33 mouse cellular contexts compared by ENCODE assay signal in the genomic region with DNA sequence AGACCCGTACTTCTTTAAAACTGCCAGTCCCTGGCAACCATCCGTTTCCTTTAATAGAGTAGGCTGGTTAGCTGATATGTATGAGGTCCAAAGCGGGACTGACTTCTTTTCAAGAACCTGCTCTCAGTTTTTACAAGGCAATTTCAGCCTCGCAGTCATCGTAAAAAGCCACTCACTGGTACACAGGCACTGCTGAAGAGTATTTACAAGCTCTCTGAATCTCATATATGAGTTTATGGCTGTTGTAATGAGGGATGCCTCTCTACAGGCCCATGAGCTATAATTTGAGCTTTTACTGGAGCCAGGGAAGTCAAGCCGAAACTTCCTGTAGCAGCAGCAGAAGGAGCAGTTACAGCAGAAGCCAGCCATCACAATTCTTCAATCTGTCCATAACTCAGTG. TPM values are rescaled to one million over a fixed set of nuclear protein-coding genes. Genes with fewer than 3 reads are reported as not detected.
A peak's percentile ranks its signal among the peaks of the same experiment; 100 is the strongest.
DNase-seq lines count a peak whose midpoint lies in the region; ATAC-seq and TF ChIP-seq lines count a peak whose summit lies in the region.
"Had no signal": no experiment of that assay in that cellular context is flagged by ENCODE, and none has a peak within 500 bp of the region (broad histone marks: within the 10 kb centered on the region; RNA-seq: fewer than 3 reads in every experiment).

No protein-coding gene starts in this region.

- H3K27me3 ChIP-seq in limb, embryonic 11.5 days (ENCODE audit: control insufficient read depth, insufficient read depth, low read length), result no peaks in the 10 kb centered on the region
- H3K27me3 ChIP-seq in limb, embryonic 10.5 days (ENCODE audit: low read depth, poor library complexity, severe bottlenecking), result no peaks in the 10 kb centered on the region
- no peaks in the 10 kb centered on the region for H3K27me3 ChIP-seq in limb, embryonic 12.5 days
- H3K27me3 ChIP-seq in heart, adult 2 months (ENCODE audit: control insufficient read depth, insufficient read depth, low read length), result no peaks in the 10 kb centered on the region
- no peaks in the 10 kb centered on the region for H3K27me3 ChIP-seq in heart, embryonic 11.5 days (ENCODE audit: control insufficient read depth, insufficient read depth, low read length)
- H3K27me3 ChIP-seq: embryonic facial prominence, embryonic 13.5 days; forebrain, embryonic 12.5 days; forebrain, embryonic 15.5 days; hindbrain, embryonic 12.5 days; hindbrain, embryonic 15.5 days; intestine, embryonic 15.5 days had no signal

- H3K9me3 ChIP-seq in limb, embryonic 11.5 days (ENCODE audit: control insufficient read depth, low read length), result no peaks in the 10 kb centered on the region
- no peaks in the 10 kb centered on the region for H3K9me3 ChIP-seq in limb, embryonic 10.5 days (replicated peaks)
- no peaks in the 10 kb centered on the region for H3K9me3 ChIP-seq in limb, embryonic 12.5 days
- no peaks in the 10 kb centered on the region for H3K9me3 ChIP-seq in heart, embryonic 11.5 days (replicated peaks; ENCODE audit: control insufficient read depth, low read length)
- H3K9me3 ChIP-seq: embryonic facial prominence, embryonic 10.5 days; embryonic facial prominence, embryonic 13.5 days; forebrain, embryonic 12.5 days; forebrain, embryonic 15.5 days; hindbrain, embryonic 12.5 days; hindbrain, embryonic 15.5 days; intestine, embryonic 15.5 days had no signal

- no peak overlapping the region for H3K4me2 ChIP-seq in limb, embryonic 11.5 days (ENCODE audit: low read depth, severe bottlenecking)
- H3K4me2 ChIP-seq in limb, embryonic 12.5 days, result no peak overlapping the region
- H3K4me2 ChIP-seq in heart, embryonic 11.5 days, result no peak overlapping the region
- H3K4me2 ChIP-seq: embryonic facial prominence, embryonic 13.5 days; forebrain, embryonic 12.5 days; forebrain, embryonic 15.5 days; hindbrain, embryonic 12.5 days; hindbrain, embryonic 15.5 days; intestine, embryonic 15.5 days had no signal

- TF ChIP-seq POLR2A in heart, adult 2 months (IDR thresholded peaks at IDR 0.05; ENCODE audit: insufficient read depth, low read depth, low read length), result no peak

- no peaks in the 10 kb centered on the region for H3K4me1 ChIP-seq in limb, embryonic 11.5 days (ENCODE audit: control insufficient read depth, insufficient read depth, low read length)
- H3K4me1 ChIP-seq in limb, embryonic 10.5 days, result peaks cover 6% of the 10 kb centered on the region
- peaks cover 8% of the 10 kb centered on the region for H3K4me1 ChIP-seq in limb, embryonic 12.5 days (replicated peaks)
- no peaks in the 10 kb centered on the region for H3K4me1 ChIP-seq in heart, adult 2 months (ENCODE audit: control insufficient read depth, insufficient read depth, low read length)
- no peaks in the 10 kb centered on the region for H3K4me1 ChIP-seq in heart, embryonic 11.5 days (ENCODE audit: control insufficient read depth, insufficient read depth, low read length)
- H3K4me1 ChIP-seq: embryonic facial prominence, embryonic 10.5 days; embryonic facial prominence, embryonic 13.5 days; forebrain, embryonic 12.5 days; forebrain, embryonic 15.5 days; hindbrain, embryonic 12.5 days; hindbrain, embryonic 15.5 days; intestine, embryonic 15.5 days had no signal

- WGBS in limb, embryonic 11.5 days, result 22% methylated on average over 6 of the region's 6 CpGs
- WGBS in limb, embryonic 10.5 days, result 44% methylated on average over 6 of the region's 6 CpGs
- WGBS in limb, embryonic 12.5 days, result 23% methylated on average over 6 of the region's 6 CpGs
- 71% methylated on average over 6 of the region's 6 CpGs for WGBS in heart, adult 2 months
- 71% methylated on average over 6 of the region's 6 CpGs for WGBS in heart, embryonic 11.5 days (ENCODE audit: insufficient replicate concordance)

- intact Hi-C loops in heart, adult 2 months (cut with DNase I), result no loop called here
- intact Hi-C loops in left cerebral cortex, postnatal 10 days (cut with DNase I), result no loop called here

- peak; percentile 38 for DNase-seq in limb, embryonic 11.5 days (ENCODE audit: low spot score)
- DNase-seq in limb, embryonic 10.5 days (ENCODE audit: low spot score), result no peak
- peak; percentile 66 for DNase-seq in forelimb bud, embryonic 11.5 days (ENCODE audit: low read depth, low spot score)
- DNase-seq in mesoderm, embryonic 11.5 days (ENCODE audit: low read depth, low spot score), result peak; percentile 2
- no peak for DNase-seq in heart, adult 2 months
- DNase-seq in left cerebral cortex, postnatal 10 days (ENCODE audit: extremely low spot score in 1 of 2, low spot score in 2 of 2), result no peak
- DNase-seq: adrenal gland, adult 8-10 months; adrenal gland, postnatal 25 days; cerebellum, adult 8-10 months; cerebellum, postnatal 36 days; gastrocnemius, postnatal 14 days; heart, adult 11 months had no signal

- no peak for TF ChIP-seq CTCF in heart, adult 2 months (IDR thresholded peaks at IDR 0.05)

- H3K9ac ChIP-seq in limb, embryonic 11.5 days (ENCODE audit: low read length), result no peak overlapping the region
- H3K9ac ChIP-seq in limb, embryonic 12.5 days (replicated peaks), result no peak overlapping the region
- no peak overlapping the region for H3K9ac ChIP-seq in heart, adult 2 months (ENCODE audit: low read depth, low read length)
- no peak overlapping the region for H3K9ac ChIP-seq in heart, embryonic 11.5 days (ENCODE audit: low read depth, low read length)
- H3K9ac ChIP-seq: embryonic facial prominence, embryonic 13.5 days; forebrain, embryonic 12.5 days; forebrain, embryonic 15.5 days; hindbrain, embryonic 12.5 days; hindbrain, embryonic 15.5 days; intestine, embryonic 15.5 days had no signal

- TF ChIP-seq EP300 in heart, adult 2 months (IDR thresholded peaks at IDR 0.05; ENCODE audit: insufficient read depth, low read depth, low read length), result no peak

- H3K4me3 ChIP-seq in limb, embryonic 11.5 days (ENCODE audit: low read depth, low read length), result no peak overlapping the region
- H3K4me3 ChIP-seq in limb, embryonic 10.5 days, result no peak overlapping the region
- H3K4me3 ChIP-seq in limb, embryonic 12.5 days (replicated peaks), result no peak overlapping the region
- no peak overlapping the region for H3K4me3 ChIP-seq in heart, adult 2 months
- no peak overlapping the region for H3K4me3 ChIP-seq in heart, embryonic 11.5 days (ENCODE audit: low read depth, low read length)
- H3K4me3 ChIP-seq: embryonic facial prominence, embryonic 10.5 days; embryonic facial prominence, embryonic 13.5 days; erythroblast, embryonic 14.5 days; forebrain, embryonic 12.5 days; forebrain, embryonic 15.5 days; hindbrain, embryonic 12.5 days; hindbrain, embryonic 15.5 days; intestine, embryonic 15.5 days had no signal

- H3K27ac ChIP-seq in limb, embryonic 11.5 days (replicated peaks; ENCODE audit: low read depth, low read length), result no peak overlapping the region
- H3K27ac ChIP-seq in limb, embryonic 10.5 days, result no peak overlapping the region
- peak overlapping the region; percentile 67; the same call in 1 of the 2 replicates for H3K27ac ChIP-seq in limb, embryonic 12.5 days
- no peak overlapping the region for H3K27ac ChIP-seq in heart, adult 2 months
- H3K27ac ChIP-seq in heart, embryonic 11.5 days (ENCODE audit: low read depth, low read length), result no peak overlapping the region
- H3K27ac ChIP-seq: embryonic facial prominence, embryonic 10.5 days; embryonic facial prominence, embryonic 13.5 days; forebrain, embryonic 12.5 days; forebrain, embryonic 15.5 days; hindbrain, embryonic 12.5 days; hindbrain, embryonic 15.5 days; intestine, embryonic 15.5 days had no signal

- peak; percentile 86 for ATAC-seq in limb, embryonic 11.5 days (ENCODE audit: insufficient number of reproducible peaks, low FRiP score, low TSS enrichment, low read depth)
- ATAC-seq in limb, embryonic 12.5 days (ENCODE audit: insufficient number of reproducible peaks, insufficient read depth, low FRiP score, low TSS enrichment, low read depth), result peak; percentile 90; the same call in 1 of the 2 replicates
- ATAC-seq in heart, embryonic 11.5 days (replicated peaks; ENCODE audit: insufficient number of reproducible peaks, low FRiP score, low TSS enrichment), result no peak
- ATAC-seq: activated CD4-positive, CD25-positive, alpha-beta regulatory T cell, adult 4 months; CD4-positive, CD25-positive, alpha-beta regulatory T cell, adult 4 months; forebrain, embryonic 15.5 days; intestine, embryonic 15.5 days had no signal

- no peaks in the 10 kb centered on the region for H3K36me3 ChIP-seq in limb, embryonic 11.5 days (ENCODE audit: control insufficient read depth, insufficient read depth, low read length)
- no peaks in the 10 kb centered on the region for H3K36me3 ChIP-seq in limb, embryonic 10.5 days
- no peaks in the 10 kb centered on the region for H3K36me3 ChIP-seq in limb, embryonic 12.5 days
- no peaks in the 10 kb centered on the region for H3K36me3 ChIP-seq in heart, adult 2 months (ENCODE audit: control insufficient read depth, insufficient read depth, low read length)
- no peaks in the 10 kb centered on the region for H3K36me3 ChIP-seq in heart, embryonic 11.5 days (ENCODE audit: control insufficient read depth, insufficient read depth, low read length)
- H3K36me3 ChIP-seq: embryonic facial prominence, embryonic 10.5 days; embryonic facial prominence, embryonic 13.5 days; forebrain, embryonic 12.5 days; forebrain, embryonic 15.5 days; hindbrain, embryonic 12.5 days; hindbrain, embryonic 15.5 days; intestine, embryonic 15.5 days had no signal

- no peaks in the 10 kb centered on the region for H3K79me2 ChIP-seq in heart, adult 2 months (replicated peaks; ENCODE audit: control insufficient read depth, insufficient read depth, low read length)

RNA-seq across cellular contexts. Expression of a gene that starts 17.9 kb away (rescaled TPM):
- not detected in 2 replicates for polyA plus RNA-seq in limb, embryonic 11.5 days (2014; fragmentation: Nextera tagmentation; extraction: Ambion mirVana)
- not detected in 2 replicates for polyA plus RNA-seq in limb, embryonic 10.5 days (2016; fragmentation: Nextera tagmentation; extraction: Ambion mirVana)
- not detected in 2 replicates for polyA plus RNA-seq in limb, embryonic 12.5 days (2016; fragmentation: Nextera tagmentation; extraction: Ambion mirVana)
- total RNA-seq in heart, adult 2 months (2021), result not detected
- polyA plus RNA-seq in heart, adult 2 months (2012; rRNA removed), result not detected in 2 replicates
- polyA plus RNA-seq in heart, embryonic 11.5 days (2014; fragmentation: Nextera tagmentation; extraction: Ambion mirVana), result not detected in 2 replicates
- not detected for total RNA-seq in left cerebral cortex, postnatal 10 days (2021)
- total RNA-seq: adrenal gland, adult 8-10 months; adrenal gland, postnatal 25 days; ES-E14; gastrocnemius, adult 18-20 months; gastrocnemius, postnatal 14 days; gastrocnemius, postnatal 4 days; heart, postnatal 25 days; hematopoietic stem cell, adult 5-6 weeks had no signal
- polyA plus RNA-seq: activated CD4-positive, CD25-positive, alpha-beta regulatory T cell, adult 4 months; brain, embryonic 14.5 days; C2C12; CD4-positive, CD25-positive, alpha-beta regulatory T cell, adult 4 months; embryonic facial prominence, embryonic 10.5 days; erythroblast, embryonic 14.5 days; forebrain, embryonic 12.5 days; forebrain, embryonic 15.5 days; heart, embryonic 14.5 days; heart, postnatal 0 days; hindbrain, embryonic 12.5 days; hindbrain, embryonic 15.5 days; intestine, embryonic 15.5 days had no signal

RNA-seq across cellular contexts. Expression of a gene that starts 34.6 kb away (rescaled TPM):
- polyA plus RNA-seq in limb, embryonic 11.5 days (2014; fragmentation: Nextera tagmentation; extraction: Ambion mirVana), result not detected in 2 replicates
- polyA plus RNA-seq in limb, embryonic 10.5 days (2016; fragmentation: Nextera tagmentation; extraction: Ambion mirVana), result not detected in 2 replicates
- polyA plus RNA-seq in limb, embryonic 12.5 days (2016; fragmentation: Nextera tagmentation; extraction: Ambion mirVana), result not detected in 2 replicates
- under 1 TPM in 1 of 2 experiments, not detected in 1; 0.08 TPM for total RNA-seq in heart, adult 2 months (2021)
- polyA plus RNA-seq in heart, adult 2 months (2012; rRNA removed), result not detected in 2 replicates
- polyA plus RNA-seq in heart, embryonic 11.5 days (2014; fragmentation: Nextera tagmentation; extraction: Ambion mirVana), result not detected in 2 replicates
- not detected for total RNA-seq in left cerebral cortex, postnatal 10 days (2021)
- total RNA-seq: adrenal gland, adult 8-10 months; adrenal gland, postnatal 25 days; ES-E14; gastrocnemius, adult 18-20 months; gastrocnemius, postnatal 14 days; heart, postnatal 25 days; hematopoietic stem cell, adult 5-6 weeks had no signal
- polyA plus RNA-seq: activated CD4-positive, CD25-positive, alpha-beta regulatory T cell, adult 4 months; brain, embryonic 14.5 days; C2C12; CD4-positive, CD25-positive, alpha-beta regulatory T cell, adult 4 months; embryonic facial prominence, embryonic 10.5 days; embryonic facial prominence, embryonic 13.5 days; erythroblast, embryonic 14.5 days; forebrain, embryonic 12.5 days; forebrain, embryonic 15.5 days; heart, embryonic 14.5 days; heart, postnatal 0 days; hindbrain, embryonic 12.5 days; hindbrain, embryonic 15.5 days; intestine, embryonic 15.5 days had no signal

Comparison
In these comparisons a context has a peak if more than half of its experiments do, and no peak if none do; other contexts are left out.
1. DNase-seq: peak in limb, embryonic 11.5 days (single experiment), forelimb bud, embryonic 11.5 days (single experiment) and mesoderm, embryonic 11.5 days (single experiment); none in limb, embryonic 10.5 days (single experiment), heart, adult 2 months (0 of 2) and left cerebral cortex, postnatal 10 days (0 of 2).